Mouse (Mus musculus) macrophage (primary cell): ENCODE data around the gene Kcnq4. TPM values are rescaled to one million over a fixed set of nuclear protein-coding genes. Genes with fewer than 3 reads are reported as not detected.

Source experiments
- polyA plus RNA-seq: library from polyadenylated mRNA; stranded (reverse); fragments of 250-400 nt; gene quantifications from 3 replicates; pipeline ENCODE4 v1.2.4, GENCODE M21; 2018; ENCODE audit warnings: inconsistent platforms

The Kcnq4 gene
- polyA plus RNA-seq, 1 experiment from 2014 or later: not detected

Other genes starting within 250 kb of the Kcnq4 start
- not detected in 3 replicates for gene Slfnl1, start 216.4 kb downstream of the Kcnq4 start, polyA plus RNA-seq
- 1.9 to 22.2 TPM (median 2.9 TPM) in 3 replicates for gene Ctps, start 178.3 kb downstream of the Kcnq4 start, polyA plus RNA-seq
- not detected in 3 replicates for gene Gm8439, start 159.9 kb downstream of the Kcnq4 start, polyA plus RNA-seq
- gene Cited4, start 82.0 kb downstream of the Kcnq4 start, polyA plus RNA-seq: not detected in 3 replicates
- 20.0 to 28.3 TPM (median 28.1 TPM) in 3 replicates for gene Nfyc, start 83.0 kb upstream of the Kcnq4 start, polyA plus RNA-seq
- 0.49 to 0.67 TPM (median 0.54 TPM) in 3 replicates for gene Rims3, start 106.2 kb upstream of the Kcnq4 start, polyA plus RNA-seq
- 14.3 to 16.1 TPM (median 15.1 TPM) in 3 replicates for gene Exo5, start 176.4 kb upstream of the Kcnq4 start, polyA plus RNA-seq
- 0.46 to 0.93 TPM (median 0.59 TPM) in 3 replicates for gene Zfp69, start 203.1 kb upstream of the Kcnq4 start, polyA plus RNA-seq